Mouse (Mus musculus) stomach, postnatal 0 days (tissue): ENCODE measurements at regions not wholly inside any gene's neighbourhood (a gene's known extent, or its start where the extent isn't known, plus 50 kb on each side); places are given as distances from the start of the nearest gene placed in this dataset.

ENCODE experiments used
- ATAC-seq: fragments of 200-750 bp; cut with Nextera tagmentation; 2 replicates; pipeline ENCODE4 v1.8.0; 2017; ENCODE audit not compliant: low FRiP score, low TSS enrichment
- DNase-seq: peaks from one replicate; pipeline ENCODE4 v3.0.0-alpha.2; 2016; ENCODE audit warnings: low spot score
- H3K27ac ChIP-seq: fragments of 300-500 bp; sonication (generic); replicated peaks from 2 replicates; pipeline ENCODE4 v1.5.1; 2014; ENCODE audit warnings: mild to moderate bottlenecking, control low read depth
- H3K27me3 ChIP-seq: fragments of 300-500 bp; sonication (generic); 2 replicates; pipeline ENCODE4 v1.6.1; 2014; ENCODE audit warnings: low read length; ENCODE audit not compliant: control insufficient read depth, insufficient read depth
- H3K36me3 ChIP-seq: fragments of 300-500 bp; sonication (generic); 2 replicates; pipeline ENCODE4 v1.6.1; 2014; ENCODE audit warnings: low read length, mixed read lengths; ENCODE audit not compliant: control insufficient read depth, insufficient read depth
- H3K4me1 ChIP-seq: fragments of 300-500 bp; sonication (generic); replicated peaks from 2 replicates; pipeline ENCODE4 v1.6.1; 2014; ENCODE audit warnings: antibody characterized with exemption; ENCODE audit not compliant: control insufficient read depth, insufficient read depth
- H3K4me2 ChIP-seq: fragments of 300-500 bp; sonication (generic); replicated peaks from 2 replicates; pipeline ENCODE4 v1.6.1; 2014; ENCODE audit warnings: low read depth, mild to moderate bottlenecking, control low read depth, moderate library complexity
- H3K4me3 ChIP-seq: fragments of 300-500 bp; sonication (generic); 2 replicates; pipeline ENCODE4 v1.5.1; 2014; ENCODE audit warnings: low read depth, low read length, control low read depth
- H3K9ac ChIP-seq: fragments of 300-500 bp; sonication (generic); 2 replicates; pipeline ENCODE4 v1.6.1; 2014; ENCODE audit warnings: mild to moderate bottlenecking, low read length, control low read depth, mixed read lengths
- H3K9me3 ChIP-seq: fragments of 300-500 bp; sonication (generic); 2 replicates; pipeline ENCODE4 v1.6.1; 2016; ENCODE audit warnings: low read length; ENCODE audit not compliant: control insufficient read depth
- CTCF ChIP-seq: IDR thresholded peaks from 2 replicates; pipeline ENCODE4 v1.5.1; 2016; ENCODE audit warnings: antibody characterized with exemption, low read depth, mild to moderate bottlenecking, moderate library complexity
- EP300 ChIP-seq: optimal IDR thresholded peaks from 2 replicates; pipeline ENCODE3; 2016; ENCODE audit warnings: antibody characterized with exemption
- WGBS: fragments of 180-500 bp; shearing (Covaris S2); extraction: QIAGEN DNeasy Blood & Tissue Kit; methylation state at CpG from one replicate; pipeline ENCODE4 v1.1.7; 2014; 5-methylcytosine and 5-hydroxymethylcytosine counted together

DNA sequence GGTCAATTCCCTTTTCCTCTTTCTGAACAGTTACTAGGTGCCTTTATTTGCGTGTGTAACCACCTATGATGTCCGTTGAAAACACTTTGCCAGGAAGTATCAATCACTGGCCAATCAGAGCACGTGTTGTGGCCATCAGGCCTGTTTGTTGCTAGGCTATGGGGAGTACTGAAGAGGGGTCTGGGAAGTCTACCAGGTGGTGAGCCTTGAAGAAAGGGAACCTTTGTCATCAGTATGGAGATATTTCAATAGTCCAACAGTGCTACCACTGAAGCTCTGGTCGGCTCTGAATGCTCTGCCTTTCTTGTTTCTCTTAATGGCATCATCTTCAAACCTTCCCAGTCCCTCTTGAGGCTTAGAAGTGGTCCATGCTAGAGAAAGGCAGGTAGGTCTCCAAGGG, 124.6 kb upstream of the Bcor start:
- TF ChIP-seq CTCF (no peak), EP300 (no peak)
- H3K4me2 ChIP-seq, result no peak overlapping the region
- H3K9me3 ChIP-seq, result no peaks in the 10 kb centered on the region
- ATAC-seq (no peak), DNase-seq (no peak)
- H3K36me3 ChIP-seq, result no peaks in the 10 kb centered on the region
- H3K27ac ChIP-seq, result no peak overlapping the region
- no peaks in the 10 kb centered on the region for H3K27me3 ChIP-seq
- no peaks in the 10 kb centered on the region for H3K4me1 ChIP-seq
- 71% methylated on average over 4 of the region's 4 CpGs for WGBS
- H3K4me3 ChIP-seq, result no peak overlapping the region
- H3K9ac ChIP-seq, result no peak overlapping the region

DNA sequence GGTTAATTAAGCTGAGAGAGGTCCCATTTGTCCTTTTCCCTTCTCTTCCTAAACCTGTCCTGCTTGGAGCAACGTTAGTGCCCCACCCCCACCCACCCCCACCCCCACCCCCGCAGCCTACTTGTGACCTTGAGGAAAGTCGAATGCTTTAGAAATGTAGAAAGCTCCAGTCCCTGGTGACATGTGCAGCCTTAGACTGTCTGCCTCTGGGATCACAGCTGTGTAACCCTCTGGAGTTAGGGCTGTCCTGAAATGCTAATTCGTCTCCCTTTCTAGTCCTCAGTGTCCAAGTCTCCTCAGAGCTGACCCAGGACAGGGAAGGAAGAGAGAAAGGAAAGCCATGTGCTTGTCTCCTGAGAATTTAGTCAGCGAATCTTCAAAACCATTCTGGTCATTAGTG, 125.0 kb upstream of the Bcor start:
- Histone ChIP-seq H3K9ac (no peak overlapping the region), H3K27me3 (no peaks in the 10 kb centered on the region), H3K4me3 (no peak overlapping the region), H3K9me3 (no peaks in the 10 kb centered on the region), H3K4me2 (no peak overlapping the region), H3K36me3 (no peaks in the 10 kb centered on the region), H3K4me1 (no peaks in the 10 kb centered on the region), H3K27ac (no peak overlapping the region)
- 57% methylated on average over 5 of the region's 5 CpGs for WGBS
- DNase-seq, result no peak
- ATAC-seq, result no peak
- no peak for TF ChIP-seq CTCF
- no peak for TF ChIP-seq EP300

DNA sequence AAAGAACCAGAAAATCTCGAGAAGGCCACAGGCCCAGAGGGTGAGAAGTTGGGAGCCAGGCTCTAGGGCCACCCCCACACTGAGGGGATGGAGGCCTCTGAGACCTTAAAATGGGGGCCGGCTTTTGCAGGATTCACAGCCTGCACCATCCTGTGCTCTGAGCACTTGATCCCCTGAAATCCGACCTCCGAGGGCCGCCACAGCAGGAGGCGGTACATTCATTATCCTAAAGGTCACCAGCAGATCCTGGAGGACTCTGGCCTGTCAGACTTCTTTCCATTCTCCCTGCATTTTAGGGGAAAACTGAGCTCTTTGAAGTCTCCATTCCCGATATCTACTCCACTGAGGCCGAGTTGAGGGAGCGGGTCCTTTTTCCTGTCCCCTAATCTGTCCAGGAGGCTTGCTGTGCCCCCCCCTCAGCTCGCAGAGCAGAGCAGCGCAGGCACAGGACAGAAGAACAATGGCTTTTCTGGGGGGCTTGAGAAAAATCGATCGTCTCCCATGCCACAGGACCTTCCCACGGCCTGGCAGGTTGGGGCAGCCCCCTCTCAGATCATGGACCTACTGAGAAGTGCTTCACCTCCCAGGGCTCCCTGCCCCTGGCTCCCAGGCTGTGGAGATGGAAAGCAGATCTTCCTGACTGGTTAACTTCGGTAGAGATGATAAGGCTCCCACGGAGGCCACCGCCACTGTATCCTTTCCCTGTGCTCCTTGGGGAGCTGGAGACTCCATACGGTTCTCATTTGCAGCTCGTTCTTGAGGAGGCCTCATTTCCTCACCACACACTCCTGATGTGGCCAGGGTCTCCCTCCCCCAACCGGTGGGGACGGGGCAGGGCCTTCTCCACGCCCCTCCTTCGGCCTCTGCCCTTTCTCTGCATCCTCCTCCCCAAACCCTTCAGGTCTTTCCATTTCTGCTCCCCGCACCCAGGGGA, 126.1 kb upstream of the Bcor start:
- ATAC-seq (no peak), DNase-seq (no peak)
- H3K4me2 ChIP-seq, result no peak overlapping the region
- no peaks in the 10 kb centered on the region for H3K27me3 ChIP-seq
- H3K4me3 ChIP-seq, result no peak overlapping the region
- no peak overlapping the region for H3K27ac ChIP-seq
- no peaks in the 10 kb centered on the region for H3K36me3 ChIP-seq
- H3K9me3 ChIP-seq, result no peaks in the 10 kb centered on the region
- TF ChIP-seq EP300 (no peak), CTCF (no peak)
- H3K9ac ChIP-seq, result no peak overlapping the region
- whole genome bisulfite sequencing, result 59% methylated on average over 24 of the region's 24 CpGs
- no peaks in the 10 kb centered on the region for H3K4me1 ChIP-seq

DNA sequence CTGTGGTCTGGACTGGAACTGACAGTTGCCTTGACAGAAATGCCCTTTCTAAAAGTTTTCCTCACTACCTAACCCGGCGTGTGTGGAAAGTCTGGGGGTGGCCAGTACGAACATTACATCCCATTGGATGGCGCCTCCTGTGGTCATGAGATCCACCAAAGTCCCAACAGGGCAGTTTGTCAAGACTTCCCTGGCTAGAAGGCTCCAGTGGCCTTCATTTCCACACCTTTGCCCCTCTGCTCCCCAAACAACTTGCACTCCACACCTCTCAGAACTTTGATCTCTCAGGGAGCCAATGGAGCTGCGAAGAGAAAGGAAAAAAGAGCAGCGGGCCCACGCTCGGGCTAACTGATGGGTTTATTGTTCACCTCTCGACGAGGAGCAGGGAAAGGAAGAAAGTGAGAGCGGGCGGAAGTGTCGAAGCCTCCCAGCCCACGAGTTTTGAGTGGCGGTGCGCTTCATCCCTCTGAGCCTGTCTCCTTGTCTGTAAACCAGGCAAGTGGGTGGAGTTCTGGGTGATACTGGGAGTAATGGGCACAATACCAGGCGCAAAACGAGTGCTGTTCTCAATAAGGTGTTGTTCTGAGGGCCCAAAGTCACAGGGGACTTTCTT, 126.9 kb upstream of the Bcor start:
- no peak for DNase-seq
- ATAC-seq, result no peak
- Histone ChIP-seq H3K9me3 (no peaks in the 10 kb centered on the region), H3K27me3 (no peaks in the 10 kb centered on the region), H3K9ac (no peak overlapping the region), H3K36me3 (no peaks in the 10 kb centered on the region), H3K4me3 (no peak overlapping the region), H3K27ac (no peak overlapping the region), H3K4me2 (no peak overlapping the region), H3K4me1 (no peaks in the 10 kb centered on the region)
- TF ChIP-seq CTCF (no peak), EP300 (no peak)
- 47% methylated on average over 18 of the region's 18 CpGs for WGBS

DNA sequence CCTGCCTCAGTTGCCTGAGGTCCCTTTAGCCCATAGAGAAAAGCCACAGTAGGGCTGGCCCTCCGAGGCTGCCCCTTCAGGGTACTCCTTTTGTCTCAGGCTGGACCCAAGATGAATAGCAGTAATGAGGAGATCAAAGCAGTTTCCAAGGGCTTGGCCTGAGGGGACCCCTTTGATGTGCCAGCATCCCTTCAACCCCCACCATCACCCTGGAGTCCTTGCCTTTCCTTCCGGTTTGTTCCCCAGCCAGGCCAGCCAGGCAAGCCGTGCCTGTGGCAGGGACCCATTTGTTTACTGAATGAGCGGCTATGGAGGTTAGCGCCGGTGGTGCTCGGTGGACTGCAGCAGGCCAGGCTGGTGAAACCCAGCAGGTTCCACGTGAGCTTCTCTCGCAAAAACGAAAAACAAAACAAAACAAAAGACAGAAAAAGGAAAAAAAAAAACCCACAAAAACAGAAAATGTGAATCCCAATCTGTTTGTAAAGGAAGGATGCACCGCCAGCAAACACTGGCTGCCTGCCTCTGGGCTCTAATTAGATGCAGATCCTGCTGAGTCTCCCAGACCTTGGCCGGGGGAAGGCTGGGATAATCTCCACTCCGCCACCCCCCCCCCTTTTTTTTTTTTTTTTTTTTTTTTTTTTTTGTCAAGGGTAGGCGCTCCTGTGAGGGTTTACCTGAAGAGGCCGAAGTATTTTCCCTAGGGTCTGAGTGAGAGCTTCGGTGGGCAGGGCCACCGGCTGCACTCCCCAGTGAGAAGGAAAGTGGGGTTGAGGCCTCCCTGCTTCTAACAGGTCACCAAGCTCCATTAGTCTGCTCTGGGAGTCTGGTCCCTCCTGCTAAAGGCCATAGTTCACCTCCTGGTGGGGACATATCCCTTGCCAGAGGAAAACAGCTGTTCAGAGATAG, 127.8 kb upstream of the Bcor start:
- Histone ChIP-seq H3K27ac (no peak overlapping the region), H3K9me3 (no peaks in the 10 kb centered on the region), H3K36me3 (no peaks in the 10 kb centered on the region), H3K9ac (no peak overlapping the region), H3K4me1 (no peaks in the 10 kb centered on the region), H3K4me3 (no peak overlapping the region), H3K27me3 (no peaks in the 10 kb centered on the region), H3K4me2 (no peak overlapping the region)
- DNase-seq (no peak), ATAC-seq (no peak)
- 37% methylated on average over 15 of the region's 17 CpGs for WGBS
- no peak for TF ChIP-seq CTCF
- no peak for TF ChIP-seq EP300
